Mouse (Mus musculus) heart, adult 18-20 months (tissue): ENCODE measurements at regions not wholly inside any gene's neighbourhood (a gene's known extent, or its start where the extent isn't known, plus 50 kb on each side); places are given as distances from the start of the nearest gene placed in this dataset.

Source experiments
- DNase-seq, 2 experiments: peaks; one replicate each; pipeline ENCODE4 v3.0.0; 2021 to 2022; ENCODE audit warnings: mixed read lengths in 1 of 2

DNA sequence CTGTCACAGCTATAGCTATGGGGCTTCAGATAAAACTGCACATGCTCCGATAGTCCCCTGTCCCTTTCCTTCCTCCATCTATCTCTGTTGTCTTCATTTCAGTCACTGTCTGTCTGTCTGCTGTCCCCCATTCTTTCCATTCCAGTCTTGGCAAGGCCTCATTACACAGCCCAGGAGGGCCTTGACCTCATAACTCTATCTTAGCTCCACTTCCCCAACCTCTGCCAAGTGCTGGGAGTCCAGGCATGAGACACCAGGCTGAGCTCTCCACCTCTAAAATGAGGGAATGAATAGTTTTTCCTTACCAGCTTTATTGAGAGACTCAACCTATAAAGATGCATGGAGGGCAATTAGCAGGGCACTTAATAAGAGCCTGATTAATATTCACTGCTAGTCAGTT lies 76.0 kb upstream of the Frmd4a start:
- no peak for DNase-seq

GRCm38 (mm10) chr2:3947432-3947831 lies 70.1 kb upstream of the Frmd4a start:
- DNase-seq, result no peak

GRCm38 (mm10) chr2:3948331-3948730 lies 69.2 kb upstream of the Frmd4a start:
- DNase-seq, result no peak

GRCm38 (mm10) chr2:3957491-3957890 lies 60.0 kb upstream of the Frmd4a start:
- DNase-seq, result no peak

- DNase-seq, result no peak
Measured at GRCm38 (mm10) chr2:3958065-3958641, 59.4 kb upstream of the Frmd4a start.

DNA sequence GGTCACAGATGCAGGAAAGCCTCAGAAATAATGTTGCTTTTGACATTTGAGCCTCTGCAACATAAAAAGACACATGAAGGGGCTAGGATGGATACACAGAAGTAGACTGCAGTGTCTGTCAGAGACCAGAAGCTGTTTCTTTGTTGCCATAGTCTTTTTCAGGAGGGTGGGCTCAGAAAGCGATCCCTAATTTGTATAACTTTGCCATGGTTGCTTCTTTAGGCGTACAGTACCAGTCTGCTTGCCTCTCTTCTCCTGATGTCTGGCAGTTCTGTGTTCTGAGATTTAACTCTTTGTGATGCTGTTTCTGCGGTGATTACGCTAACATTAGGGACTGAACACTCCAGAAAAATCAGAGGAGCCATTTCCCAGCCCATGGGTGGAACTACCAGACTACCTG lies 58.8 kb upstream of the Frmd4a start:
- DNase-seq, result no peak

- no peak for DNase-seq
Measured at GRCm38 (mm10) chr2:3959181-3959580, 58.3 kb upstream of the Frmd4a start.

GRCm38 (mm10) chr2:3960213-3960612 lies 57.3 kb upstream of the Frmd4a start:
- no peak for DNase-seq

- DNase-seq, result peak in 1 of 2 experiments; percentile 25
Measured at GRCm38 (mm10) chr2:3964351-3964750, 53.2 kb upstream of the Frmd4a start.
